Mouse (Mus musculus) C3H10T1/2 (cell line): Measurements from ENCODE around the gene Slc9a6. TPM values are rescaled to one million over a fixed set of nuclear protein-coding genes. Genes with fewer than 3 reads are reported as not detected.

Experiments
- polyA plus RNA-seq, 2 experiments: library from polyadenylated mRNA; unstranded; fragments of >200 nt; fragmentation: generic; extraction: Trizol; gene quantifications; one replicate each; pipeline ENCODE4 v1.2.1; 2012; ENCODE audit warnings: missing spikeins in 2 of 2

The Slc9a6 gene
- 1 to 10 TPM; 1.1 to 8.2 TPM for polyA plus RNA-seq

GRCm38 (mm10) chrX:56609623-56610317 lies at the start of gene Slc9a6:
TSS of gene Slc9a6 (plus strand) at chrX:56609757.

GRCm38 (mm10) chrX:56597887-56598640 lies 11.5 kb upstream of the Slc9a6 start, which contains the start of gene Mmgt1:
TSS of gene Mmgt1 (minus strand) at chrX:56598069.

Other genes with a start within 250 kb of the Slc9a6 start
- under 1 TPM in 1 of 2 experiments, not detected in 1; 0.02 TPM for gene Smim10l2a, start 235.2 kb upstream of the Slc9a6 start, polyA plus RNA-seq
- 1 to 10 TPM in 1 of 2 experiments, under 1 TPM in 1; 0.51 to 1.1 TPM for gene Gm2174, start 161.8 kb upstream of the Slc9a6 start, polyA plus RNA-seq
- gene Ints6l, start 154.9 kb upstream of the Slc9a6 start, polyA plus RNA-seq = 1 to 10 TPM in 1 of 2 experiments, under 1 TPM in 1; 0.13 to 2.7 TPM
- gene Gm10477, start 85.0 kb upstream of the Slc9a6 start, polyA plus RNA-seq = not detected
- not detected for gene Gm648, start 60.2 kb upstream of the Slc9a6 start, polyA plus RNA-seq
- gene Mmgt1, start 11.7 kb upstream of the Slc9a6 start, polyA plus RNA-seq = 1 to 10 TPM in 1 of 2 experiments, under 1 TPM in 1; 0.66 to 4.6 TPM
- under 1 TPM in 1 of 2 experiments, not detected in 1; 0.11 TPM for gene Fhl1, start 122.0 kb downstream of the Slc9a6 start, polyA plus RNA-seq
- gene Map7d3, start 212.6 kb downstream of the Slc9a6 start, polyA plus RNA-seq = not detected